Mouse (Mus musculus): ENCODE measurements at regions not wholly inside any gene's neighbourhood (a gene's known extent, or its start where the extent isn't known, plus 50 kb on each side); places are given as distances from the start of the nearest gene placed in this dataset.
A peak's percentile ranks its signal among the peaks of the same experiment; 100 is the strongest.

GRCm38 (mm10) chr1:81516575-81517210 lies 439.9 kb downstream of the Nyap2 start:
- Histone ChIP-seq H3K27me3 (no peaks in the 10 kb centered on the region), H3K27ac (no peak overlapping the region), H3K4me2 (replicated peaks) (no peak overlapping the region), H3K36me3 (no peaks in the 10 kb centered on the region), H3K4me1 (peaks cover 2% of the 10 kb centered on the region), H3K9ac (no peak overlapping the region), H3K4me3 (no peak overlapping the region), H3K9me3 (replicated peaks) (no peaks in the 10 kb centered on the region)
- 59% methylated on average over 10 of the region's 10 CpGs for WGBS
- ATAC-seq (ENCODE audit: low FRiP score): 0 out of 2 replicates have a peak, but pooled peaks have one; percentile 61

GRCm38 (mm10) chr1:81520420-81521273 lies 443.9 kb downstream of the Nyap2 start:
- H3K36me3 ChIP-seq: no peaks in the 10 kb centered on the region
- ATAC-seq (ENCODE audit: low FRiP score): peak; percentile 78; the same call in 1 of the 2 replicates
- no peaks in the 10 kb centered on the region for H3K9me3 ChIP-seq (replicated peaks)
- H3K4me1 ChIP-seq: peaks cover 8% of the 10 kb centered on the region
- H3K27ac ChIP-seq: peak overlapping the region; percentile 35; the same call in 1 of the 2 replicates
- WGBS: 39% methylated on average over 9 of the region's 9 CpGs
- H3K9ac ChIP-seq: no peak overlapping the region
- no peak overlapping the region for H3K4me2 ChIP-seq (replicated peaks)
- no peak overlapping the region for H3K4me3 ChIP-seq
- H3K27me3 ChIP-seq: no peaks in the 10 kb centered on the region

- no peak overlapping the region for H3K27ac ChIP-seq
- no peak overlapping the region for H3K4me3 ChIP-seq
- 0 out of 2 replicates have a peak, but pooled peaks have one; percentile 62 for ATAC-seq (ENCODE audit: low FRiP score)
- no peaks in the 10 kb centered on the region for H3K9me3 ChIP-seq (replicated peaks)
- 57% methylated on average over 3 of the region's 3 CpGs for WGBS
- H3K27me3 ChIP-seq: no peaks in the 10 kb centered on the region
- no peak overlapping the region for H3K9ac ChIP-seq
- H3K4me2 ChIP-seq (replicated peaks): no peak overlapping the region
- H3K36me3 ChIP-seq: no peaks in the 10 kb centered on the region
- H3K4me1 ChIP-seq: peaks cover 8% of the 10 kb centered on the region
These were observed 446.2 kb downstream of the Nyap2 start for GRCm38 (mm10) chr1:81522929-81523328.

- H3K36me3 ChIP-seq: no peaks in the 10 kb centered on the region
- H3K4me1 ChIP-seq: peaks cover 8% of the 10 kb centered on the region; the same call in 1 of the 2 replicates
- no peak overlapping the region for H3K27ac ChIP-seq
- H3K9ac ChIP-seq: no peak overlapping the region
- H3K9me3 ChIP-seq (replicated peaks): no peaks in the 10 kb centered on the region
- no peak for ATAC-seq (ENCODE audit: low FRiP score)
- no peaks in the 10 kb centered on the region for H3K27me3 ChIP-seq
- H3K4me2 ChIP-seq (replicated peaks): no peak overlapping the region
- H3K4me3 ChIP-seq: no peak overlapping the region
These were observed 449.1 kb downstream of the Nyap2 start for GRCm38 (mm10) chr1:81525821-81526220.

- 37% methylated on average over 5 of the region's 5 CpGs for WGBS
These were observed 461.1 kb downstream of the Nyap2 start for GRCm38 (mm10) chr1:81537836-81538235.

GRCm38 (mm10) chr1:81539591-81540311 lies 463.0 kb downstream of the Nyap2 start:
- no peak overlapping the region for H3K27ac ChIP-seq

More at GRCm38 (mm10) chr1:81537836-81538235, 461.1 kb downstream of the Nyap2 start:
- Histone ChIP-seq H3K9me3 (replicated peaks) (no peaks in the 10 kb centered on the region), H3K9ac (no peak overlapping the region), H3K36me3 (no peaks in the 10 kb centered on the region), H3K27me3 (no peaks in the 10 kb centered on the region), H3K4me3 (no peak overlapping the region), H3K27ac (no peak overlapping the region), H3K4me1 (no peaks in the 10 kb centered on the region), H3K4me2 (replicated peaks) (no peak overlapping the region)
- no peak for ATAC-seq (ENCODE audit: low FRiP score)

GRCm38 (mm10) chr1:81548906-81549305 lies 472.2 kb downstream of the Nyap2 start:
- 78% methylated on average over 2 of the region's 2 CpGs for WGBS
- no peak overlapping the region for H3K4me2 ChIP-seq (replicated peaks)
- no peaks in the 10 kb centered on the region for H3K4me1 ChIP-seq
- no peaks in the 10 kb centered on the region for H3K36me3 ChIP-seq
- no peak for ATAC-seq (ENCODE audit: low FRiP score)
- no peak overlapping the region for H3K27ac ChIP-seq
- H3K27me3 ChIP-seq: no peaks in the 10 kb centered on the region
- H3K4me3 ChIP-seq: no peak overlapping the region
- no peaks in the 10 kb centered on the region for H3K9me3 ChIP-seq (replicated peaks)
- no peak overlapping the region for H3K9ac ChIP-seq

More at GRCm38 (mm10) chr1:81539591-81540311, 463.0 kb downstream of the Nyap2 start:
- H3K9ac ChIP-seq: no peak overlapping the region
- no peaks in the 10 kb centered on the region for H3K4me1 ChIP-seq
- no peak for ATAC-seq (ENCODE audit: low FRiP score)
- 77% methylated on average over 5 of the region's 5 CpGs for WGBS
- H3K9me3 ChIP-seq (replicated peaks): no peaks in the 10 kb centered on the region
- H3K36me3 ChIP-seq: no peaks in the 10 kb centered on the region
- no peak overlapping the region for H3K4me3 ChIP-seq
- no peaks in the 10 kb centered on the region for H3K27me3 ChIP-seq
- no peak overlapping the region for H3K4me2 ChIP-seq (replicated peaks)

- no peak overlapping the region for H3K9ac ChIP-seq
- no peaks in the 10 kb centered on the region for H3K36me3 ChIP-seq
- no peaks in the 10 kb centered on the region for H3K4me1 ChIP-seq
- H3K27me3 ChIP-seq: no peaks in the 10 kb centered on the region
- no peak overlapping the region for H3K4me3 ChIP-seq
- 95% methylated on average over 5 of the region's 5 CpGs for WGBS
- ATAC-seq (ENCODE audit: low FRiP score): no peak
- no peak overlapping the region for H3K4me2 ChIP-seq (replicated peaks)
- no peak overlapping the region for H3K27ac ChIP-seq
- H3K9me3 ChIP-seq (replicated peaks): no peaks in the 10 kb centered on the region
These were observed 473.0 kb downstream of the Nyap2 start for GRCm38 (mm10) chr1:81549706-81550105.

- H3K27me3 ChIP-seq: no peaks in the 10 kb centered on the region
- no peaks in the 10 kb centered on the region for H3K9me3 ChIP-seq (replicated peaks)
- H3K9ac ChIP-seq: no peak overlapping the region
- no peak overlapping the region for H3K27ac ChIP-seq
- no peak overlapping the region for H3K4me2 ChIP-seq (replicated peaks)
- no peak for ATAC-seq (ENCODE audit: low FRiP score)
- no peaks in the 10 kb centered on the region for H3K4me1 ChIP-seq
- H3K4me3 ChIP-seq: no peak overlapping the region
- no peaks in the 10 kb centered on the region for H3K36me3 ChIP-seq
- WGBS: 90% methylated on average over 3 of the region's 3 CpGs
These were observed 476.0 kb downstream of the Nyap2 start for GRCm38 (mm10) chr1:81552731-81553130.

- Histone ChIP-seq H3K4me2 (replicated peaks) (peak overlapping the region; percentile 35), H3K36me3 (no peaks in the 10 kb centered on the region), H3K4me3 (no peak overlapping the region), H3K4me1 (0 out of 2 replicates have a peak, but pooled peaks cover 5% of the 10 kb centered on the region), H3K27ac (no peak overlapping the region), H3K9me3 (replicated peaks) (no peaks in the 10 kb centered on the region), H3K27me3 (no peaks in the 10 kb centered on the region), H3K9ac (no peak overlapping the region)
- WGBS: 61% methylated on average over 8 of the region's 8 CpGs
- no peak for ATAC-seq (ENCODE audit: low FRiP score)
These were observed 500.4 kb downstream of the Nyap2 start for GRCm38 (mm10) chr1:81576965-81577664.

GRCm38 (mm10) chr1:81577665-81578201 lies 501.0 kb downstream of the Nyap2 start:
- Histone ChIP-seq H3K27me3 (no peaks in the 10 kb centered on the region), H3K27ac (no peak overlapping the region), H3K36me3 (no peaks in the 10 kb centered on the region), H3K4me2 (replicated peaks) (peak overlapping the region; percentile 35), H3K4me3 (no peak overlapping the region), H3K9me3 (replicated peaks) (no peaks in the 10 kb centered on the region), H3K9ac (no peak overlapping the region), H3K4me1 (0 out of 2 replicates have a peak, but pooled peaks cover 5% of the 10 kb centered on the region)
- 31% methylated on average over 9 of the region's 9 CpGs for WGBS
- ATAC-seq (ENCODE audit: low FRiP score): peak; percentile 74

All from hindbrain, embryonic 12.5 days (tissue).